ENCODE assay signal across 10 mouse cellular contexts in the genomic region with DNA sequence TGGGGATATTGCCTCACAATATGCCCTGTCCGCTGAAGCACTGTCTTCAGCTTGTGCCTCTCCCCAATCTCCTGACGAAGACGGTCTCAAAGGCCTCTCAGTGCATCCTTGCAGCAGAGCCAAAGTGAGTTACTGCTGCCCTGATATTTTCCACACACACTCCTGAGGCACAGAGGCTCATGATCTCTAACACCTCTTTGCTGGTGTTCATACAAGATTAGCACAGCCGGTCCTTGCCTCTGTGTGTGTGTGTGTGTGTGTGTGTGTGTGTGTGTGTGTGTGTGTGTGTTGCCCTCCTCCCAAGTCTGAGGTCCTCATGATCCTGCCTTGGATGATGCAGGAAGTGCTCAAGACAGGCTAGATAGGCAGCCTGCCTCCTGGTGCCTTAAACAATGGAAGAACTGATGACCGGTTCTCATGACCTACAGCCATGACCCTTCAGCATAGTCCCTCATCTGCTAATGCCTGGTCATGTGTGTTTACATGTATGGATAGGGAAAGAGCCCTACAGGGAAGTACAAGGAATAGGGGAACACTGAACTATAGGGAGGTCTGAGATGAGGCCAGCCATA.
A peak's percentile ranks its signal among the peaks of the same experiment; 100 is the strongest.
DNase-seq lines count a peak whose midpoint lies in the region; ATAC-seq and TF ChIP-seq lines count a peak whose summit lies in the region.
"Had no signal": no experiment of that assay in that cellular context is flagged by ENCODE, and none has a peak within 500 bp of the region (broad histone marks: within the 10 kb centered on the region; RNA-seq: fewer than 3 reads in every experiment).

No protein-coding gene starts in this region.

- no peak for TF ChIP-seq CTCF in gastrocnemius, adult 2 months (IDR thresholded peaks at IDR 0.05)
- TF ChIP-seq CTCF in left cerebral cortex, adult 2 months (IDR thresholded peaks at IDR 0.05) = no peak

- no peak for ATAC-seq in limb, embryonic 14.5 days (ENCODE audit: low FRiP score, low read depth)

- H3K4me3 ChIP-seq in gastrocnemius, adult 2 months = no peak overlapping the region; the same call in 1 of the 2 replicates
- no peak overlapping the region for H3K4me3 ChIP-seq in left cerebral cortex, adult 2 months
- H3K4me3 ChIP-seq in embryonic facial prominence, embryonic 10.5 days = no peak overlapping the region
- H3K4me3 ChIP-seq in limb, embryonic 14.5 days (replicated peaks; ENCODE audit: low read length) = no peak overlapping the region
- H3K4me3 ChIP-seq: erythroblast, embryonic 14.5 days had no signal

- no peak for TF ChIP-seq POLR2A in limb, embryonic 14.5 days (IDR thresholded peaks at IDR 0.05; ENCODE audit: borderline replicate concordance, extremely low read depth, insufficient read depth, insufficient read length)

- H3K4me1 ChIP-seq in embryonic facial prominence, embryonic 10.5 days = peaks cover 36% of the 10 kb centered on the region
- peaks cover 21% of the 10 kb centered on the region for H3K4me1 ChIP-seq in limb, embryonic 14.5 days (ENCODE audit: control insufficient read depth, insufficient read depth, low read length)

- 79% methylated on average over 5 of the region's 5 CpGs for WGBS in embryonic facial prominence, embryonic 10.5 days
- 81% methylated on average over 5 of the region's 5 CpGs for WGBS in limb, embryonic 14.5 days

- peaks cover 25% of the 10 kb centered on the region; the same call in 1 of the 2 replicates for H3K27me3 ChIP-seq in embryonic facial prominence, embryonic 10.5 days (replicated peaks; ENCODE audit: low read depth, poor library complexity, severe bottlenecking)
- H3K27me3 ChIP-seq in limb, embryonic 14.5 days (ENCODE audit: control insufficient read depth, insufficient read depth, low read length) = no peaks in the 10 kb centered on the region

- DNase-seq in gastrocnemius, adult 2 months = no peak
- DNase-seq in gastrocnemius, adult 8-10 months (ENCODE audit: low spot score in 2 of 2) = no peak
- DNase-seq in left cerebral cortex, adult 2 months (ENCODE audit: extremely low spot score in 1 of 2, low spot score in 2 of 2) = no peak
- no peak for DNase-seq in left cerebral cortex, adult 11 months (ENCODE audit: low spot score)
- peak; percentile 7 for DNase-seq in embryonic facial prominence, embryonic 10.5 days (ENCODE audit: low spot score)
- DNase-seq in limb, embryonic 14.5 days (ENCODE audit: low spot score) = no peak
- DNase-seq in adrenal gland, adult 2 months = no peak
- no peak for DNase-seq in layer of hippocampus, adult 8-10 months (ENCODE audit: low spot score in 2 of 2)

- peak overlapping the region; percentile 87 for H3K27ac ChIP-seq in gastrocnemius, adult 2 months
- H3K27ac ChIP-seq in left cerebral cortex, adult 2 months = peak overlapping the region; percentile 45
- peak overlapping the region; percentile 66 for H3K27ac ChIP-seq in embryonic facial prominence, embryonic 10.5 days (replicated peaks)
- peak overlapping the region; percentile 43 for H3K27ac ChIP-seq in limb, embryonic 14.5 days (replicated peaks; ENCODE audit: low read depth, low read length)
- H3K27ac ChIP-seq: liver, embryonic 14.5 days had no signal

- no peaks in the 10 kb centered on the region for H3K9me3 ChIP-seq in embryonic facial prominence, embryonic 10.5 days
- no peaks in the 10 kb centered on the region for H3K9me3 ChIP-seq in limb, embryonic 14.5 days (ENCODE audit: control insufficient read depth, low read length)

- H3K9ac ChIP-seq in limb, embryonic 14.5 days (ENCODE audit: low read depth, low read length, severe bottlenecking) = no peak overlapping the region
- H3K9ac ChIP-seq: liver, embryonic 14.5 days had no signal

- intact Hi-C loops in gastrocnemius, adult 2 months (cut with DNase I) = no loop called here
- intact Hi-C loops in left cerebral cortex, adult 2 months (cut with DNase I) = no loop called here

- no peaks in the 10 kb centered on the region for H3K36me3 ChIP-seq in embryonic facial prominence, embryonic 10.5 days (replicated peaks)
- peaks cover 12% of the 10 kb centered on the region; the same call in 1 of the 2 replicates for H3K36me3 ChIP-seq in limb, embryonic 14.5 days (ENCODE audit: control insufficient read depth, insufficient read depth, low read length)

- H3K4me2 ChIP-seq in limb, embryonic 14.5 days (replicated peaks; ENCODE audit: low read depth, low read length, severe bottlenecking) = no peak overlapping the region
